Mouse (Mus musculus): Measurements from ENCODE around the gene Zfp786. TPM values are rescaled to one million over a fixed set of nuclear protein-coding genes. Genes with fewer than 3 reads are reported as not detected.

The Zfp786 gene
- total and polyA plus RNA-seq, 3 experiments: 1.3 to 2.0 TPM; not detected in 1

- Histone ChIP-seq H3K4me1 (ENCODE audit: control insufficient read depth in 1 of 2, insufficient read depth in 2 of 2, low read length in 2 of 2) (peaks cover 3 to 14% of the 10 kb centered on the region in 2 experiments), H3K79me2 (ENCODE audit: control insufficient read depth, insufficient read depth, low read length, poor library complexity) (peaks cover 3% of the 10 kb centered on the region; the same call in 1 of the 2 replicates), H3K9me3 (replicated peaks; ENCODE audit: insufficient read depth, low read length) (no peaks in the 10 kb centered on the region), H3K27ac (ENCODE audit: control insufficient read depth, low read depth, low read length) (no peak overlapping the region), H3K36me3 (ENCODE audit: control insufficient read depth in 1 of 2, insufficient read depth in 2 of 2, low read length in 2 of 2) (peaks cover 6 to 19% of the 10 kb centered on the region in 2 experiments), H3K27me3 (ENCODE audit: control insufficient read depth in 1 of 2, insufficient read depth in 2 of 2, low read length in 2 of 2) (no peaks in the 10 kb centered on the region), H3K4me3 (ENCODE audit: control insufficient read depth in 1 of 2, insufficient read depth in 1 of 2, low read depth in 2 of 2, low read length in 2 of 2) (no peak overlapping the region), H3K9ac (ENCODE audit: control insufficient read depth, low read depth, low read length, poor library complexity, severe bottlenecking) (no peak overlapping the region)
- TF ChIP-seq MYC (IDR thresholded peaks at IDR 0.05; ENCODE audit: low read depth, low read length): no peak
- no peak for TF ChIP-seq BHLHE40 (IDR thresholded peaks at IDR 0.05; ENCODE audit: borderline replicate concordance, low read depth, low read length)
- no peak for TF ChIP-seq ZC3H11A (IDR thresholded peaks at IDR 0.05; ENCODE audit: low read depth, low read length)
- TF ChIP-seq MAFK (IDR thresholded peaks at IDR 0.05; ENCODE audit: borderline replicate concordance, low read depth, low read length): no peak
- TF ChIP-seq USF1 (IDR thresholded peaks at IDR 0.05; ENCODE audit: low read depth, low read length): no peak
- TF ChIP-seq NRF1 (IDR thresholded peaks at IDR 0.05; ENCODE audit: insufficient read depth, low read depth, low read length, poor library complexity, severe bottlenecking): no peak
- TF ChIP-seq MAZ (IDR thresholded peaks at IDR 0.05; ENCODE audit: low read depth, low read length): no peak
- no peak for TF ChIP-seq POLR2A (IDR thresholded peaks at IDR 0.05; ENCODE audit: control insufficient read depth in 1 of 2, insufficient read depth in 1 of 2, low read depth in 1 of 2, low read length in 2 of 2, poor library complexity in 1 of 2)
- no peak for TF ChIP-seq UBTF (IDR thresholded peaks at IDR 0.05; ENCODE audit: borderline replicate concordance, insufficient read depth, low read depth, low read length)
- no peak for TF ChIP-seq SIN3A (IDR thresholded peaks at IDR 0.05; ENCODE audit: low read length)
- TF ChIP-seq POLR2AphosphoS5 (IDR thresholded peaks at IDR 0.05; ENCODE audit: borderline replicate concordance, low read depth, low read length): no peak
- no peak for TF ChIP-seq SMC3 (IDR thresholded peaks at IDR 0.05; ENCODE audit: low read depth, low read length)
- no peak for TF ChIP-seq RAD21 (IDR thresholded peaks at IDR 0.05; ENCODE audit: low read depth, low read length)
- no peak for TF ChIP-seq JUND (IDR thresholded peaks at IDR 0.05; ENCODE audit: low read depth, low read length)
- no peak for TF ChIP-seq E2F4 (IDR thresholded peaks at IDR 0.05; ENCODE audit: borderline replicate concordance, low read depth, low read length)
- no peak for DNase-seq (ENCODE audit: low read depth, low spot score)
Observed at GRCm38 (mm10) chr6:47792533-47792932, 38.1 kb downstream of the Zfp786 start.

- Histone ChIP-seq H3K4me1 (ENCODE audit: control insufficient read depth in 1 of 2, insufficient read depth in 2 of 2, low read length in 2 of 2) (peaks cover 3 to 18% of the 10 kb centered on the region in 2 experiments), H3K9ac (ENCODE audit: control insufficient read depth, low read depth, low read length, poor library complexity, severe bottlenecking) (peak overlapping the region; percentile 39; the same call in 1 of the 2 replicates), H3K9me3 (replicated peaks; ENCODE audit: insufficient read depth, low read length) (no peaks in the 10 kb centered on the region), H3K36me3 (ENCODE audit: control insufficient read depth in 1 of 2, insufficient read depth in 2 of 2, low read length in 2 of 2) (peaks cover under 1 to 25% of the 10 kb centered on the region in 2 experiments; a peak in 3 of 4 replicates), H3K79me2 (ENCODE audit: control insufficient read depth, insufficient read depth, low read length, poor library complexity) (peaks cover 3% of the 10 kb centered on the region; the same call in 1 of the 2 replicates), H3K27ac (ENCODE audit: control insufficient read depth, low read depth, low read length) (peak overlapping the region; percentile 62), H3K27me3 (ENCODE audit: control insufficient read depth in 1 of 2, insufficient read depth in 2 of 2, low read length in 2 of 2) (no peaks in the 10 kb centered on the region), H3K4me3 (ENCODE audit: control insufficient read depth in 1 of 2, insufficient read depth in 1 of 2, low read depth in 2 of 2, low read length in 2 of 2) (peak overlapping the region in 1 of 2 experiments; percentile 38; a peak in 2 of 4 replicates)
- TF ChIP-seq NELFE (IDR thresholded peaks at IDR 0.05; ENCODE audit: low read depth, low read length) (no peak), CTCF (IDR thresholded peaks at IDR 0.05 in 2 of 3, conservative IDR thresholded peaks at IDR 0.05 in 1 of 3; ENCODE audit: control insufficient read depth in 1 of 3, insufficient read depth in 1 of 3, low read depth in 2 of 3, low read length in 3 of 3, poor library complexity in 1 of 3, severe bottlenecking in 1 of 3) (no peak), TBP (IDR thresholded peaks at IDR 0.05; ENCODE audit: low read depth, low read length) (no peak), CHD1 (IDR thresholded peaks at IDR 0.05; ENCODE audit: low read depth, low read length) (no peak), MYB (IDR thresholded peaks at IDR 0.05; ENCODE audit: low read depth, low read length) (no peak), UBTF (IDR thresholded peaks at IDR 0.05; ENCODE audit: borderline replicate concordance, insufficient read depth, low read depth, low read length) (no peak)
- DNase-seq (ENCODE audit: low read depth, low spot score): peak; percentile 90
Observed at GRCm38 (mm10) chr6:47790745-47791144, 39.9 kb downstream of the Zfp786 start.

Data from MEL (cell line).